Mouse (Mus musculus): ENCODE data around the gene Cc2d1b. TPM values are rescaled to one million over a fixed set of nuclear protein-coding genes. Genes with fewer than 3 reads are reported as not detected.

Gene Cc2d1b
- polyA plus RNA-seq (2015; fragmentation: Nextera tagmentation; extraction: Ambion mirVana) = 15.9 and 18.9 TPM in 2 replicates

- H3K4me3 ChIP-seq = peak within 1 kb of the TSS; percentile 87
- peak within 1 kb of the TSS; percentile 95 for H3K9ac ChIP-seq
- peak within 1 kb of the TSS; percentile 68 for H3K4me2 ChIP-seq
- no peaks in the 10 kb centered on the region for H3K27me3 ChIP-seq
- peaks cover 9% of the 10 kb centered on the region for H3K36me3 ChIP-seq
- peak within 1 kb of the TSS; percentile 84 for H3K27ac ChIP-seq
- ATAC-seq (replicated peaks; ENCODE audit: insufficient number of reproducible peaks, insufficient read depth, low FRiP score, low read depth) = peak; percentile 93
- H3K9me3 ChIP-seq (replicated peaks) = no peaks in the 10 kb centered on the region
- WGBS = under 1% methylated on average over 86 of the region's 86 CpGs
- peaks cover 13% of the 10 kb centered on the region for H3K4me1 ChIP-seq (replicated peaks)
These were observed at the start of gene Cc2d1b for GRCm38 (mm10) chr4:108619587-108620341. Gene Cc2d1b, plus strand, starts transcription at chr4:108619940.

- no peak for ATAC-seq (replicated peaks; ENCODE audit: insufficient number of reproducible peaks, insufficient read depth, low FRiP score, low read depth)
- 95% methylated on average over 3 of the region's 3 CpGs for WGBS
- Histone ChIP-seq H3K9ac (no peak overlapping the region), H3K36me3 (peaks cover 61% of the 10 kb centered on the region), H3K9me3 (replicated peaks) (no peaks in the 10 kb centered on the region), H3K27me3 (no peaks in the 10 kb centered on the region), H3K4me3 (no peak overlapping the region), H3K4me1 (replicated peaks) (peaks cover 5% of the 10 kb centered on the region), H3K4me2 (no peak overlapping the region), H3K27ac (no peak overlapping the region)
These were observed 47.1 kb upstream of the Cc2d1b start for GRCm38 (mm10) chr4:108572644-108573043.

DNA sequence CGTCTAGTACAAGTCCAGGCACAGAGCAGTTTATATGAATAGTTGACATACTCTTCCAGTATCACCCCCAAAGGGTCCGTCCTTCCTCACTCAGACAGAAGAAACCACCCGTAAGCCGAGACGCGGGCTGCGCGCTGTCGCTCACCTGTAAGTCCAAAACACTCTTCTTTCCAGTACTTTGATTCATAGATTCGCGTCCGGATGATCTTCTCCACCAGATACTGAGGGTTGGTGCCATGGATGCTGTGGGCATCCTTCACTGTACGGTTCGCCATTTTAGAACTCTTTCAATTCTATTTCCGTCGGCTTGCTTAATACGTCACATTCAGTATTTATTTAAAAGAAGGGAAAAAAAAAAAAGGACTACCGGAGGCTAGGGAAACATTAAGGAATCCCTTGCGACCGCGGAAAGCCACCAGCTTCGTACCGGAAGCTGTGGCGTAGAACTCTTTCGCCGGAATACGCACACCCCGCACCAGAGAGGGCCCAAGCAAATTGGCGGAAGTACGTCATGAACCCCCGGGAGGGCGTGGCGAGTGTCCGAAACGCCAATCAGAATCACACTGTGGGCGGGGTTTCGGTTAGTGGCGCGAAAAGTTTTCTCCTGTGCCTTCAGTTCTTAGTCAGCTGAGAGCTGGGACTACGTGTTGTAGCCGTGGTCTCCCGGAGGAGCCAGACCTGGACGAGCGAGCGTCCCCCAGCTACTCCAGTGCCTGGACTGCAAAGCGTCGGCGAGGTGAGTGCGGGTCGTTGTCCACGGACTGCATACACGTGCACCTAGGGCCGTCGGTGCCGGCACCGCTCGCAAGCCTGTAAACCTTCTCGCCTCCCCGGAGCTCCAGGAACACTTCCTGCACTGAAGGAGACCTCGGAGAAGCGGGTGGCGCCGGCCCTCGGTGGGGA lies 40.6 kb upstream of the Cc2d1b start, which contains the start of the genes Prpf38a and Orc1:
Prpf38a (minus strand) TSS at position 497 of the 903 bp plus-strand sequence.
Orc1 (plus strand) TSS at position 584 of the 903 bp plus-strand sequence.
- peak within 1 kb of the TSS; percentile 72 for H3K9ac ChIP-seq
- H3K4me1 ChIP-seq (replicated peaks) = peaks cover 22% of the 10 kb centered on the region
- H3K36me3 ChIP-seq = peaks cover 15% of the 10 kb centered on the region
- H3K27me3 ChIP-seq = no peaks in the 10 kb centered on the region
- WGBS = under 1% methylated on average over 64 of the region's 64 CpGs
- peak within 1 kb of the TSS; percentile 72 for H3K27ac ChIP-seq
- H3K4me2 ChIP-seq = peak within 1 kb of the TSS; percentile 91
- H3K9me3 ChIP-seq (replicated peaks) = no peaks in the 10 kb centered on the region
- H3K4me3 ChIP-seq = peak within 1 kb of the TSS; percentile 84
- ATAC-seq (replicated peaks; ENCODE audit: insufficient number of reproducible peaks, insufficient read depth, low FRiP score, low read depth) = peak; percentile 98

- ATAC-seq (replicated peaks; ENCODE audit: insufficient number of reproducible peaks, insufficient read depth, low FRiP score, low read depth) = no peak
- H3K4me3 ChIP-seq = peak overlapping the region; percentile 84
- H3K9ac ChIP-seq = peak overlapping the region; percentile 66
- WGBS = 1% methylated on average over 16 of the region's 16 CpGs
- peaks cover 22% of the 10 kb centered on the region for H3K4me1 ChIP-seq (replicated peaks)
- H3K36me3 ChIP-seq = peaks cover 10% of the 10 kb centered on the region
- no peaks in the 10 kb centered on the region for H3K9me3 ChIP-seq (replicated peaks)
- peak overlapping the region; percentile 71 for H3K27ac ChIP-seq
- peak overlapping the region; percentile 91 for H3K4me2 ChIP-seq
- H3K27me3 ChIP-seq = no peaks in the 10 kb centered on the region
These were observed 39.9 kb upstream of the Cc2d1b start for GRCm38 (mm10) chr4:108579743-108580411.

DNA sequence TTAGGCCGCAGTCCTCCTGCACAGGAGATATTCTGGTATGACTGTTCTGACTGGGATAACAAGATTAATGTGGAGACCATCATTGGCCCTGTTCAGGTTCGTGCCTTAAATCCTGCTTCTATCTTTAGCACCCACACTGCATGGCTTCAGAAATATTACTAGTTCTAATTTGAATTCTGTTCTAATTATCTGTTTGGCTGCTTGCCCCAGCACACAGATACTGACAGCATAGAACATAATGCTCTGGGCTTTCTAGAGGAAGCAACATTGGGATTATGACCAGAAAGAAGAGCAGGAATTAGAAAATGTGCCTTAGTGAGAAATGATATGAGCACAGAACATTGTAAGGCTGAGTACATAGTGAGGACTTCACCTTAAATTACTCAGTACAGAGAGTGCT lies 26.4 kb upstream of the Cc2d1b start:
- H3K4me1 ChIP-seq (replicated peaks) = peaks cover 4% of the 10 kb centered on the region

DNA sequence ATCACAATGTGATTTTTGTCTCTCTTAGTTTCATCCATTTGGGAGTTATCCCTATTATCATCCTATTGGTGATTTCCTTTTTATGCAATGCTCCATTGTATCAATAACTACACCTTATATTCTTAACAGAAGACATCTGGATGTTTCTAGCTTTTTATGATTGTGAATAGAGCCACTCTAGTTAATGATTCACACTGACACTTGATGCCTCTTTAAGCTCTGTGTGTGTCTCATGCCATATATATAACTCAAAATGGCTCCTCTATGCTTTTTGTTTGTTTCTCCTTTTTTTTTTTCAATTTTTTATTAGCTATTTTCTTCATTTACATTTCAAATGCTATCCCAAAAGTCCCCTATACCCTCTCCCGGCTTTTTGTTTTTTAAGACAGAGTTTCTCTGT lies 24.0 kb upstream of the Cc2d1b start:
- Histone ChIP-seq H3K27ac (no peak overlapping the region), H3K36me3 (no peaks in the 10 kb centered on the region), H3K4me3 (no peak overlapping the region), H3K4me1 (replicated peaks) (peaks cover 4% of the 10 kb centered on the region), H3K9ac (no peak overlapping the region), H3K4me2 (no peak overlapping the region), H3K27me3 (no peaks in the 10 kb centered on the region), H3K9me3 (replicated peaks) (no peaks in the 10 kb centered on the region)
- no peak for ATAC-seq (replicated peaks; ENCODE audit: insufficient number of reproducible peaks, insufficient read depth, low FRiP score, low read depth)
- WGBS = 87% methylated on average over 1 of the region's 1 CpGs

More for the DNA sequence above, 26.4 kb upstream of the Cc2d1b start:
- no peak overlapping the region for H3K9ac ChIP-seq
- no peaks in the 10 kb centered on the region for H3K36me3 ChIP-seq
- no peak overlapping the region for H3K4me2 ChIP-seq
- no peak for ATAC-seq (replicated peaks; ENCODE audit: insufficient number of reproducible peaks, insufficient read depth, low FRiP score, low read depth)
- peak overlapping the region; percentile 47 for H3K27ac ChIP-seq
- no peaks in the 10 kb centered on the region for H3K27me3 ChIP-seq
- H3K4me3 ChIP-seq = no peak overlapping the region
- 38% methylated on average over 2 of the region's 2 CpGs for WGBS
- H3K9me3 ChIP-seq (replicated peaks) = no peaks in the 10 kb centered on the region

- peaks cover 5% of the 10 kb centered on the region; the same call in 1 of the 2 replicates for H3K36me3 ChIP-seq
- ATAC-seq (replicated peaks; ENCODE audit: insufficient number of reproducible peaks, insufficient read depth, low FRiP score, low read depth) = no peak
- H3K4me1 ChIP-seq (replicated peaks) = peaks cover 2% of the 10 kb centered on the region
- no peak overlapping the region for H3K4me3 ChIP-seq
- H3K9ac ChIP-seq = no peak overlapping the region
- WGBS = 70% methylated on average over 4 of the region's 4 CpGs
- H3K27me3 ChIP-seq = no peaks in the 10 kb centered on the region
- H3K27ac ChIP-seq = no peak overlapping the region
- H3K4me2 ChIP-seq = no peak overlapping the region
- H3K9me3 ChIP-seq (replicated peaks) = no peaks in the 10 kb centered on the region
These were observed 21.4 kb upstream of the Cc2d1b start for GRCm38 (mm10) chr4:108598306-108598705.

DNA sequence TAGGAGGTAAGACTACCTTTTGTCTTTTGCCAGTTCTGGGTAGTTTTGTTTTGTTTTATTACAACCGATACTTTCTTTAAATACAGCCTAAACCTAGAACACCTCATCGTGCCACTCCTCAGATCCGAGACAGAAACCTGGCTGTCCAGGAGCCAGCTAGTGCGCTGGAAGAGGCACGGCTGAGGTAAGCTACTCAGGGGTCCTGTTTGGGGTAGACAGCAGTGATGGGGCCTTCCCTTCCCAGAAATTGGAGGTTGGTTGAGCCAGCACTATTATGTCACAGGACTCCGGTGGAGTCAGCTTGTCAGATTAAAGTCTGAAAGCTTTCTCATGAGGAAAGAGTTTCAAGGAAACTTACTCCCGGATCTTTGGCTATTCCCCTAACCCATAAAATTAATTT lies 17.9 kb upstream of the Cc2d1b start:
- no peak for ATAC-seq (replicated peaks; ENCODE audit: insufficient number of reproducible peaks, insufficient read depth, low FRiP score, low read depth)
- H3K36me3 ChIP-seq = peaks cover 21% of the 10 kb centered on the region; the same call in 1 of the 2 replicates
- H3K4me1 ChIP-seq (replicated peaks) = no peaks in the 10 kb centered on the region
- no peak overlapping the region for H3K9ac ChIP-seq
- 90% methylated on average over 7 of the region's 7 CpGs for WGBS
- H3K27ac ChIP-seq = no peak overlapping the region
- no peaks in the 10 kb centered on the region for H3K9me3 ChIP-seq (replicated peaks)
- no peak overlapping the region for H3K4me2 ChIP-seq
- no peaks in the 10 kb centered on the region for H3K27me3 ChIP-seq
- no peak overlapping the region for H3K4me3 ChIP-seq

DNA sequence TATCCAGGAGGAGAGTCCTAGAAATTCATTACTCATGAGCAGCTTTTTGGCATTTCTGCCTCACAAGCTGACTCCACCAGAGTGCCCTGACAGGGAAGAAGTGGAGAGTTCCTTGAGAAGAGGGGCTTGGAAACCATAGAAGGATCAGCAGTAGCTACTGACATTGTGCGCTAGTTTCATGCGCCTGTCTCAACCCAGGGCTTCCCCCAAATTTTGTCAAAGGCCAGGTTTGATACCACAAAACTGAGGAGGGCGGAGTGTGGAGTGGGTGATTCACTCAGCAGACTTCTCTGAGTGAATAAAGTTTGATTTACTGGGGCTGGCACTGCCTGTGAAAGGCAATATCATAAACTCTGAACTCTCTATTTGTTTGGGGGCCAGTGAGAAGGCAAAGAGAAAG lies 11.1 kb upstream of the Cc2d1b start:
- no peak for ATAC-seq (replicated peaks; ENCODE audit: insufficient number of reproducible peaks, insufficient read depth, low FRiP score, low read depth)
- Histone ChIP-seq H3K4me3 (no peak overlapping the region), H3K9ac (no peak overlapping the region), H3K4me1 (replicated peaks) (no peaks in the 10 kb centered on the region), H3K4me2 (no peak overlapping the region), H3K9me3 (replicated peaks) (no peaks in the 10 kb centered on the region), H3K27ac (no peak overlapping the region), H3K36me3 (peaks cover 14% of the 10 kb centered on the region; the same call in 1 of the 2 replicates), H3K27me3 (no peaks in the 10 kb centered on the region)
- WGBS = 93% methylated on average over 3 of the region's 3 CpGs

DNA sequence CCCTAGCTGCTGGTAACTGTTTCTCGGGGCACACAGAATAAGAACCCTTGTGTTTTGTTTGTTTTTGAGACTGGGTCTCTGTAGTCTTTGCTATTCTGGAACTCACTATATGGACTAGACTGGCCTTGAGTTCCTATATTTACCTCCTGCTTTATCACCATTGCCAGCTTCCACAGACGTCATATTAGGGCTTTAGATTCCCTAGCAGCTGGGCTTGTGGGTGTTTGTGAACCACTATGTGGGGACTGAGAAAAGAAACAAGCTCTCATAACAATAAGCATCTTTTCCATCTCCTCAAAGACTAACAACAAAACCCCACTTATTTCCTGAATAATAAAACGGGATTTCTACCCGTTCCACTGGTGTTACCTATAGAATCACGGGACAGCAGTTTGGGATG lies 8.8 kb upstream of the Cc2d1b start:
- Histone ChIP-seq H3K27ac (no peak overlapping the region), H3K4me1 (replicated peaks) (no peaks in the 10 kb centered on the region), H3K4me2 (no peak overlapping the region), H3K9me3 (replicated peaks) (no peaks in the 10 kb centered on the region), H3K27me3 (no peaks in the 10 kb centered on the region), H3K4me3 (no peak overlapping the region), H3K9ac (no peak overlapping the region), H3K36me3 (0 out of 2 replicates have a peak, but pooled peaks cover 3% of the 10 kb centered on the region)
- WGBS = 86% methylated on average over 5 of the region's 5 CpGs
- ATAC-seq (replicated peaks; ENCODE audit: insufficient number of reproducible peaks, insufficient read depth, low FRiP score, low read depth) = no peak

- H3K4me2 ChIP-seq = peak overlapping the region; percentile 68
- 72% methylated on average over 4 of the region's 4 CpGs for WGBS
- H3K27me3 ChIP-seq = no peaks in the 10 kb centered on the region
- H3K36me3 ChIP-seq = no peaks in the 10 kb centered on the region
- peaks cover 13% of the 10 kb centered on the region for H3K4me1 ChIP-seq (replicated peaks)
- no peaks in the 10 kb centered on the region for H3K9me3 ChIP-seq (replicated peaks)
- H3K9ac ChIP-seq = no peak overlapping the region
- no peak overlapping the region for H3K27ac ChIP-seq
- H3K4me3 ChIP-seq = peak overlapping the region; percentile 87
- no peak for ATAC-seq (replicated peaks; ENCODE audit: insufficient number of reproducible peaks, insufficient read depth, low FRiP score, low read depth)
These were observed 1.2 kb upstream of the Cc2d1b start for GRCm38 (mm10) chr4:108618586-108618985.

Data from heart, embryonic 15.5 days (tissue).